Mouse (Mus musculus) thymus, adult 2 months (tissue): ENCODE measurements around the gene Gm13889.

Experiments used
- CTCF ChIP-seq: fragments of 200-500 bp; IDR thresholded peaks from 2 replicates; pipeline ENCODE4 v1.5.1; 2012; ENCODE audit warnings: mild to moderate bottlenecking, control low read depth, low read length, moderate library complexity, borderline replicate concordance; ENCODE audit not compliant: control insufficient read depth, poor library complexity, insufficient read depth; ENCODE audit errors: extremely low read depth
- POLR2A ChIP-seq: fragments of 200-500 bp; IDR thresholded peaks from 2 replicates; pipeline ENCODE4 v1.6.1; 2012; ENCODE audit warnings: mild to moderate bottlenecking, low read length, control low read depth, moderate library complexity; ENCODE audit not compliant: control insufficient read depth, poor library complexity, insufficient read depth; ENCODE audit errors: extremely low read depth

DNA sequence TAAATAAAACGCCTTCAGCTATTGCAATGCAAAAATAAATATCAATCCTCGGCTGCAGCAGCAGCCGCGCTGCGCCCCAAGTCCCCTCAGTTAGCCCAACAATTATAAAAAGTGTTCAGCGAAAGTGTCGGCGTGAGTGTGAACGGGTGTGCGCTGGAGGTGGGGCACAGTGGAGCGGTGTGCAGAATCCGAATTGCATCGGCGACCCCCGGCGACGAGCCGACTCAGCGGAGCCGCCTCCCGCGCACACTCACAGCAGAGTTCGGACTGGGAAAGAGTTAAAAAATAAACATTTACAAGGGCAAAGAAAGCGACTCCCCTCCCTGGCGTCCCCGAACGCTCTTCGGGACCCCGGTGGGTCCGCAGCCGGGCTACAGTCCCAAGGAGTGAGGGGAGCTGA, 1.1 kb downstream of the Gm13889 start:
- TF ChIP-seq POLR2A = no peak
- no peak for TF ChIP-seq CTCF
